Mouse (Mus musculus) ES-Bruce4 (cell line): ENCODE measurements around the gene Ptprm.

ENCODE experiments used
- CTCF ChIP-seq: IDR thresholded peaks from one replicate; pipeline ENCODE4 v1.8.1; 2011; ENCODE audit warnings: low read depth, low read length
- POLR2A ChIP-seq: IDR thresholded peaks from one replicate; pipeline ENCODE4 v1.8.1; 2011; ENCODE audit warnings: low read length; ENCODE audit not compliant: insufficient read depth

DNA sequence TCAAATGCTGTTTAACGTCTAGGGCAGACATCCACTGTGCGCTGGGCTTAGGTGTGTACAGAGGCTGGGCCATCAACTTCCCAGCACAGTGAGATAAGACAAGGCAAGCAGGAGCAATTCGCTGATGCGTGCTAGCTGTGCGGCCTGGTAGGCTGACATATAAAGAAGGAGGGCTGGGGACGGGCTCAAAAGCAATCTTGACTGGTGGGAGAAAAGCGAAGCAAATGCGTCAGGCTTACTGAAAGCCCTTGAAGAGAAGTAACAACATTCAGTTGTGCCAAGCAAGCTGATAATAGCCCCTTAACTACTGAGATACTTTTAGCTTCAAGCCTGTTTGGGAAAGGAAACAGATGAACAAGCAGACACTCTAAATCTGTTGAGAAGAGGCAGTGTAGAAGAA lies 217.8 kb downstream of the Ptprm start:
- no peak for TF ChIP-seq CTCF
- TF ChIP-seq POLR2A = no peak
